9 mouse cellular contexts compared by ENCODE assay signal in the genomic region with DNA sequence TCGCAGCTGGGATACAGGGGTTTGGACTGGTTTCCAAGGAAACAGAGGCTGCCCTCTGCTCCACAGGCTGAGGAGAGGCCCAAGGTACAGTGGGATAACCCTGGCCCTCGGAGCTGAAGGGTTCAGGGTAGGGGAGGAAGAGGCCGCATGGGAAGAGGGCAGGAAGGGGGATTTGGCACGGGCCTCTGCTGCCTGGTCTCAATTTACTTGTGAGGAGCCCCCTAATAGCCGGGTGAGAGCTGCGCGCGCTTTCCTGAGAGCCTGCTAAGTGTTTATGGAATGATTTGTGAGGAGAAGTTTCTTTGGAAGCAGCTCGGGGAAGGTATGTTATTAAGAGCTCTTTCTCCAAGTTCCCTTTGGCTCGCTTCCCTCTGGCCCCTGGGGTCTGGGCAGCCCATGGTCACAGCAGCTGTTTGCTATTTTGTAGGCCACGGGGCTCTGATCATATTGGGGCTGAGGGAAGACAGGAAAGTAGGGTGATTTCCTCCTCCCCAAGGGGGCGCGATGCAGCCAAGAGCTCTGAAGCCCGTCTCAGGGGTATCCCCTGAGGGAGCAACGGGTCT. TPM values are rescaled to one million over a fixed set of nuclear protein-coding genes. Genes with fewer than 3 reads are reported as not detected.
DNase-seq lines count a peak whose midpoint lies in the region; ATAC-seq lines count a peak whose summit lies in the region.
"Had no signal": no experiment of that assay in that cellular context is flagged by ENCODE, and none has a peak within 500 bp of the region (broad histone marks: within the 10 kb centered on the region; RNA-seq: fewer than 3 reads in every experiment).

No protein-coding gene starts in this region.

- H3K36me3 ChIP-seq in heart, embryonic 12.5 days = no peaks in the 10 kb centered on the region
- H3K36me3 ChIP-seq in limb, embryonic 13.5 days = no peaks in the 10 kb centered on the region
- H3K36me3 ChIP-seq: liver, embryonic 13.5 days had no signal

- H3K27ac ChIP-seq in heart, embryonic 12.5 days (ENCODE audit: poor library complexity, severe bottlenecking) = peak overlapping the region; percentile 78
- peak overlapping the region; percentile 93 for H3K27ac ChIP-seq in limb, embryonic 13.5 days
- H3K27ac ChIP-seq: liver, embryonic 13.5 days had no signal

- 0 out of 2 replicates have a peak overlapping the region, but pooled peaks have one; percentile 11 for H3K9ac ChIP-seq in heart, embryonic 12.5 days
- H3K9ac ChIP-seq in limb, embryonic 13.5 days = 0 out of 2 replicates have a peak overlapping the region, but pooled peaks have one; percentile 19
- H3K9ac ChIP-seq: liver, embryonic 13.5 days had no signal

- DNase-seq in adrenal gland, postnatal 10 days = peak; percentile 20
- DNase-seq in adrenal gland, adult 18-20 months (ENCODE audit: low spot score in 2 of 2) = no peak
- peak; percentile 20 for DNase-seq in NIH3T3 (ENCODE audit: low read depth)
- no peak for DNase-seq in frontal cortex, postnatal 36 days (ENCODE audit: low spot score in 2 of 2)
- DNase-seq in right cerebral cortex, postnatal 14 days = no peak
- no peak for DNase-seq in right cerebral cortex, postnatal 10 days (ENCODE audit: low spot score in 2 of 2)
- DNase-seq: liver, embryonic 13.5 days had no signal

- 0 out of 2 replicates have a peak, but pooled peaks have one; percentile 20 for ATAC-seq in heart, embryonic 12.5 days (ENCODE audit: insufficient number of reproducible peaks, low FRiP score)
- ATAC-seq in limb, embryonic 13.5 days (ENCODE audit: low FRiP score, low read depth) = peak; percentile 88

- no peaks in the 10 kb centered on the region for H3K9me3 ChIP-seq in heart, embryonic 12.5 days (replicated peaks)
- H3K9me3 ChIP-seq in limb, embryonic 13.5 days = no peaks in the 10 kb centered on the region
- H3K9me3 ChIP-seq: liver, embryonic 13.5 days had no signal

- 55% methylated on average over 15 of the region's 15 CpGs for WGBS in heart, embryonic 12.5 days
- 8% methylated on average over 15 of the region's 15 CpGs for WGBS in limb, embryonic 13.5 days

- H3K4me3 ChIP-seq in heart, embryonic 12.5 days = no peak overlapping the region
- no peak overlapping the region; the same call in 1 of the 2 replicates for H3K4me3 ChIP-seq in limb, embryonic 13.5 days
- H3K4me3 ChIP-seq: liver, embryonic 13.5 days had no signal

- peaks cover 57% of the 10 kb centered on the region for H3K4me1 ChIP-seq in heart, embryonic 12.5 days (replicated peaks)
- H3K4me1 ChIP-seq in limb, embryonic 13.5 days = peaks cover 43% of the 10 kb centered on the region

- no peaks in the 10 kb centered on the region for H3K27me3 ChIP-seq in heart, embryonic 12.5 days (replicated peaks)
- H3K27me3 ChIP-seq in limb, embryonic 13.5 days = peaks cover 18% of the 10 kb centered on the region

- H3K4me2 ChIP-seq in heart, embryonic 12.5 days = peak overlapping the region; percentile 21
- peak overlapping the region; percentile 47 for H3K4me2 ChIP-seq in limb, embryonic 13.5 days (replicated peaks)
- H3K4me2 ChIP-seq: liver, embryonic 13.5 days had no signal

RNA-seq across cellular contexts. Expression of a gene that starts 50.5 kb away (rescaled TPM):
- 1 to 10 TPM; 6.4 to 6.5 TPM for total RNA-seq in adrenal gland, postnatal 10 days (2021)
- 1 to 10 TPM in 1 of 2 experiments, under 1 TPM in 1; 0.86 to 3.8 TPM for total RNA-seq in adrenal gland, adult 18-20 months (2021)
- polyA plus RNA-seq in heart, embryonic 12.5 days (2016; fragmentation: Nextera tagmentation; extraction: Ambion mirVana) = 26.3 and 31.0 TPM in 2 replicates
- polyA plus RNA-seq in limb, embryonic 13.5 days (2015; fragmentation: Nextera tagmentation; extraction: Ambion mirVana) = 37.2 and 38.3 TPM in 2 replicates

Comparison
In these comparisons a context has a peak if more than half of its experiments do, and no peak if none do; other contexts are left out.
1. DNase-seq: peak in adrenal gland, postnatal 10 days (single experiment) and NIH3T3 (single experiment); none in adrenal gland, adult 18-20 months (0 of 2), frontal cortex, postnatal 36 days (0 of 2), right cerebral cortex, postnatal 14 days (single experiment) and right cerebral cortex, postnatal 10 days (0 of 2).